Mouse (Mus musculus) limb, embryonic 15.5 days (tissue): ENCODE results near the gene Pde4b. TPM values are rescaled to one million over a fixed set of nuclear protein-coding genes. Genes with fewer than 3 reads are reported as not detected.

ENCODE experiments used
- ATAC-seq: fragments of 200-750 bp; cut with Nextera tagmentation; 2 replicates; pipeline ENCODE4 v1.8.0; 2017; ENCODE audit warnings: low read depth, moderate TSS enrichment; ENCODE audit not compliant: insufficient number of reproducible peaks, low FRiP score, low TSS enrichment
- H3K27ac ChIP-seq: fragments of 300-500 bp; sonication (generic); 2 replicates; pipeline ENCODE4 v1.5.1; 2015; ENCODE audit warnings: moderate library complexity, mild to moderate bottlenecking, inconsistent platforms
- H3K27me3 ChIP-seq: fragments of 300-500 bp; sonication (generic); 2 replicates; pipeline ENCODE4 v1.6.1; 2015; ENCODE audit warnings: inconsistent platforms
- H3K36me3 ChIP-seq: fragments of 300-500 bp; sonication (generic); 2 replicates; pipeline ENCODE4 v1.6.1; 2015; ENCODE audit warnings: inconsistent platforms
- H3K4me1 ChIP-seq: fragments of 300-500 bp; sonication (generic); 2 replicates; pipeline ENCODE4 v1.6.1; 2015; ENCODE audit warnings: inconsistent platforms
- H3K4me2 ChIP-seq: fragments of 300-500 bp; sonication (generic); 2 replicates; pipeline ENCODE4 v1.6.1; 2015; ENCODE audit warnings: mild to moderate bottlenecking, inconsistent platforms
- H3K4me3 ChIP-seq: fragments of 300-500 bp; sonication (generic); 2 replicates; pipeline ENCODE4 v1.5.1; 2015; ENCODE audit warnings: mild to moderate bottlenecking, inconsistent platforms
- H3K9ac ChIP-seq: fragments of 300-500 bp; sonication (generic); 2 replicates; pipeline ENCODE4 v1.6.1; 2015; ENCODE audit warnings: inconsistent platforms
- H3K9me3 ChIP-seq: fragments of 300-500 bp; sonication (generic); 2 replicates; pipeline ENCODE4 v1.6.1; 2016; ENCODE audit warnings: inconsistent platforms
- WGBS: fragments of 180-500 bp; shearing (Covaris S2); methylation state at CpG from one replicate; pipeline ENCODE4 v1.1.7; 2015; 5-methylcytosine and 5-hydroxymethylcytosine counted together
- polyA plus RNA-seq: library from polyadenylated mRNA; unstranded; fragments of >200 nt; fragmentation: Nextera tagmentation; extraction: Ambion mirVana; gene quantifications from 2 replicates; pipeline ENCODE4 v1.2.1, GENCODE M21; 2015

Gene Pde4b
- polyA plus RNA-seq, 1 experiment from 2014 or later, result 20.1 TPM

- H3K4me2 ChIP-seq, result peak overlapping the region; percentile 19
- ATAC-seq, result 0 out of 2 replicates have a peak, but pooled peaks have one; percentile 30
- no peak overlapping the region for H3K9ac ChIP-seq
- H3K9me3 ChIP-seq, result no peaks in the 10 kb centered on the region
- H3K4me3 ChIP-seq, result no peak overlapping the region
- H3K4me1 ChIP-seq, result peaks cover 41% of the 10 kb centered on the region
- 2% methylated on average over 4 of the region's 4 CpGs for WGBS
- H3K27ac ChIP-seq, result peak overlapping the region; percentile 78
- H3K27me3 ChIP-seq, result no peaks in the 10 kb centered on the region
- H3K36me3 ChIP-seq, result no peaks in the 10 kb centered on the region
Measured at GRCm38 (mm10) chr4:102568591-102568990, 481.2 kb downstream of the Pde4b start.

GRCm38 (mm10) chr4:102569101-102569583 is 481.8 kb downstream of the Pde4b start:
- no peak for ATAC-seq
- Histone ChIP-seq H3K9me3 (no peaks in the 10 kb centered on the region), H3K4me3 (no peak overlapping the region), H3K9ac (no peak overlapping the region), H3K27me3 (no peaks in the 10 kb centered on the region), H3K36me3 (no peaks in the 10 kb centered on the region), H3K4me2 (peak overlapping the region; percentile 19), H3K27ac (peak overlapping the region; percentile 78), H3K4me1 (peaks cover 41% of the 10 kb centered on the region)
- WGBS, result 16% methylated on average over 8 of the region's 8 CpGs

GRCm38 (mm10) chr4:102569950-102570765 is 482.8 kb downstream of the Pde4b start:
- peak; percentile 75 for ATAC-seq
- peak overlapping the region; percentile 76 for H3K4me2 ChIP-seq
- H3K9ac ChIP-seq, result peak overlapping the region; percentile 49
- H3K36me3 ChIP-seq, result no peaks in the 10 kb centered on the region
- H3K9me3 ChIP-seq, result no peaks in the 10 kb centered on the region
- H3K4me3 ChIP-seq, result peak overlapping the region; percentile 49
- H3K4me1 ChIP-seq, result peaks cover 41% of the 10 kb centered on the region
- under 1% methylated on average over 20 of the region's 20 CpGs for WGBS
- H3K27me3 ChIP-seq, result no peaks in the 10 kb centered on the region
- H3K27ac ChIP-seq, result peak overlapping the region; percentile 87

- no peaks in the 10 kb centered on the region for H3K9me3 ChIP-seq
- peak overlapping the region; percentile 87 for H3K27ac ChIP-seq
- peak overlapping the region; percentile 49 for H3K4me3 ChIP-seq
- H3K4me2 ChIP-seq, result peak overlapping the region; percentile 76
- 2% methylated on average over 20 of the region's 20 CpGs for WGBS
- no peaks in the 10 kb centered on the region for H3K27me3 ChIP-seq
- ATAC-seq, result no peak
- H3K36me3 ChIP-seq, result no peaks in the 10 kb centered on the region
- H3K4me1 ChIP-seq, result peaks cover 41% of the 10 kb centered on the region
- H3K9ac ChIP-seq, result peak overlapping the region; percentile 49
Measured at GRCm38 (mm10) chr4:102570766-102571411, 483.5 kb downstream of the Pde4b start.

- no peak for ATAC-seq
- Histone ChIP-seq H3K36me3 (no peaks in the 10 kb centered on the region), H3K9ac (0 out of 2 replicates have a peak overlapping the region, but pooled peaks have one; percentile 17), H3K27ac (peak overlapping the region; percentile 58), H3K4me2 (peak overlapping the region; percentile 38), H3K4me3 (peak overlapping the region; percentile 33), H3K9me3 (no peaks in the 10 kb centered on the region), H3K27me3 (no peaks in the 10 kb centered on the region), H3K4me1 (peaks cover 39% of the 10 kb centered on the region)
- WGBS, result 44% methylated on average over 6 of the region's 6 CpGs
Measured at GRCm38 (mm10) chr4:102572031-102572430, 484.7 kb downstream of the Pde4b start.

GRCm38 (mm10) chr4:102572591-102572990 is 485.2 kb downstream of the Pde4b start:
- Histone ChIP-seq H3K27me3 (no peaks in the 10 kb centered on the region), H3K36me3 (no peaks in the 10 kb centered on the region), H3K9ac (no peak overlapping the region), H3K4me1 (peaks cover 34% of the 10 kb centered on the region), H3K27ac (no peak overlapping the region), H3K4me3 (peak overlapping the region; percentile 33), H3K9me3 (no peaks in the 10 kb centered on the region), H3K4me2 (peak overlapping the region; percentile 38)
- 65% methylated on average over 3 of the region's 3 CpGs for WGBS
- no peak for ATAC-seq

- WGBS, result 76% methylated on average over 4 of the region's 4 CpGs
- Histone ChIP-seq H3K27me3 (no peaks in the 10 kb centered on the region), H3K9ac (no peak overlapping the region), H3K27ac (no peak overlapping the region; the same call in 1 of the 2 replicates), H3K36me3 (no peaks in the 10 kb centered on the region), H3K4me3 (no peak overlapping the region), H3K4me1 (peaks cover 27% of the 10 kb centered on the region), H3K4me2 (peak overlapping the region; percentile 38; the same call in 1 of the 2 replicates), H3K9me3 (no peaks in the 10 kb centered on the region)
- no peak for ATAC-seq
Measured at GRCm38 (mm10) chr4:102573361-102573781, 486.0 kb downstream of the Pde4b start.

- H3K27ac ChIP-seq, result no peak overlapping the region
- no peak overlapping the region for H3K4me3 ChIP-seq
- no peaks in the 10 kb centered on the region for H3K27me3 ChIP-seq
- peaks cover 19% of the 10 kb centered on the region for H3K4me1 ChIP-seq
- no peaks in the 10 kb centered on the region for H3K9me3 ChIP-seq
- no peak overlapping the region for H3K9ac ChIP-seq
- H3K4me2 ChIP-seq, result no peak overlapping the region
- 48% methylated on average over 9 of the region's 9 CpGs for WGBS
- ATAC-seq, result no peak
- no peaks in the 10 kb centered on the region for H3K36me3 ChIP-seq
Measured at GRCm38 (mm10) chr4:102574226-102574625, 486.9 kb downstream of the Pde4b start.

- Histone ChIP-seq H3K4me2 (no peak overlapping the region), H3K36me3 (no peaks in the 10 kb centered on the region), H3K27me3 (no peaks in the 10 kb centered on the region), H3K9me3 (no peaks in the 10 kb centered on the region), H3K27ac (no peak overlapping the region), H3K4me3 (no peak overlapping the region), H3K4me1 (peaks cover 13% of the 10 kb centered on the region), H3K9ac (no peak overlapping the region)
- WGBS, result 82% methylated on average over 10 of the region's 10 CpGs
- no peak for ATAC-seq
Measured at GRCm38 (mm10) chr4:102574666-102575254, 487.4 kb downstream of the Pde4b start.

- Histone ChIP-seq H3K9ac (no peak overlapping the region), H3K4me3 (no peak overlapping the region), H3K9me3 (no peaks in the 10 kb centered on the region), H3K27me3 (no peaks in the 10 kb centered on the region), H3K27ac (no peak overlapping the region), H3K4me1 (peaks cover 13% of the 10 kb centered on the region), H3K36me3 (no peaks in the 10 kb centered on the region), H3K4me2 (no peak overlapping the region)
- WGBS, result 72% methylated on average over 6 of the region's 6 CpGs
- no peak for ATAC-seq
Measured at GRCm38 (mm10) chr4:102576109-102576508, 488.8 kb downstream of the Pde4b start.

GRCm38 (mm10) chr4:102577636-102578035 is 490.3 kb downstream of the Pde4b start:
- no peak for ATAC-seq
- no peak overlapping the region for H3K4me2 ChIP-seq
- no peak overlapping the region for H3K9ac ChIP-seq
- H3K4me3 ChIP-seq, result no peak overlapping the region
- H3K9me3 ChIP-seq, result no peaks in the 10 kb centered on the region
- no peaks in the 10 kb centered on the region for H3K36me3 ChIP-seq
- 82% methylated on average over 14 of the region's 14 CpGs for WGBS
- H3K27me3 ChIP-seq, result no peaks in the 10 kb centered on the region
- peaks cover 3% of the 10 kb centered on the region for H3K4me1 ChIP-seq
- no peak overlapping the region for H3K27ac ChIP-seq

- WGBS, result 89% methylated on average over 4 of the region's 4 CpGs
- ATAC-seq, result no peak
- H3K9ac ChIP-seq, result no peak overlapping the region
Measured at GRCm38 (mm10) chr4:102579051-102579450, 491.7 kb downstream of the Pde4b start.

More at GRCm38 (mm10) chr4:102579051-102579450, 491.7 kb downstream of the Pde4b start:
- H3K4me2 ChIP-seq, result no peak overlapping the region
- no peaks in the 10 kb centered on the region for H3K9me3 ChIP-seq
- no peaks in the 10 kb centered on the region for H3K36me3 ChIP-seq
- H3K4me1 ChIP-seq, result no peaks in the 10 kb centered on the region
- no peak overlapping the region for H3K4me3 ChIP-seq
- no peak overlapping the region for H3K27ac ChIP-seq
- H3K27me3 ChIP-seq, result no peaks in the 10 kb centered on the region
